Mouse (Mus musculus) brain, adult 2 months (tissue): ENCODE data around the gene Phlda1.
A peak's percentile ranks its signal among the peaks of the same experiment; 100 is the strongest.

Source experiments
- DNase-seq: peaks from one replicate; pipeline ENCODE4 v3.0.0; 2011; ENCODE audit warnings: low read depth, low spot score

Gene Phlda1

GRCm38 (mm10) chr10:111527057-111527456, 21.0 kb downstream of the Phlda1 start:
- DNase-seq, result peak; percentile 94

GRCm38 (mm10) chr10:111527613-111528012, 21.5 kb downstream of the Phlda1 start:
- DNase-seq, result no peak

GRCm38 (mm10) chr10:111528283-111528682, 22.2 kb downstream of the Phlda1 start:
- no peak for DNase-seq

GRCm38 (mm10) chr10:111530398-111530797, 24.3 kb downstream of the Phlda1 start:
- DNase-seq, result no peak

- no peak for DNase-seq
Measured at GRCm38 (mm10) chr10:111534691-111535090, 28.6 kb downstream of the Phlda1 start.

DNA sequence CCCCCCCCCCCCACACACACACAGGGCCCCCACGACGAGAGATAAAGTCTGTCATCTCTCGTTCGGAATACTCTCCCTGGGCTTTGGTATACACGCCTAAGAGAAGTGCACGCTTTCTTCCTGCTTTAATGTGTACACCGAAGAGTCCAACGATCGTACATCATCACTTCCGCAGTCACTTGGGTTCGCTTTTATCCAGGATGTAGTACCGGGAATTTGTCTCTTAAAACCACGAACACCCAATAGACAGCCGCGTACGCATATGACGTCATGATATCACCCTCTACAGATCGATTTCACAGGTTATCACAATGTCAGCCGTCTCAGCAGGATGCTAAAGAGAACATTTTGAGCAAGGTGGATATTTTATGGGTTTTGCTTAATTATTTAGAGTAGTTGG, 31.3 kb downstream of the Phlda1 start:
- DNase-seq, result no peak

- peak; percentile 87 for DNase-seq
Measured at GRCm38 (mm10) chr10:111539724-111540324, 33.7 kb downstream of the Phlda1 start.

- DNase-seq, result no peak
Measured at GRCm38 (mm10) chr10:111540678-111541077, 34.6 kb downstream of the Phlda1 start.

GRCm38 (mm10) chr10:111543106-111543505, 37.0 kb downstream of the Phlda1 start:
- DNase-seq, result peak; percentile 60

- peak; percentile 39 for DNase-seq
Measured at GRCm38 (mm10) chr10:111543781-111544260, 37.7 kb downstream of the Phlda1 start.

DNA sequence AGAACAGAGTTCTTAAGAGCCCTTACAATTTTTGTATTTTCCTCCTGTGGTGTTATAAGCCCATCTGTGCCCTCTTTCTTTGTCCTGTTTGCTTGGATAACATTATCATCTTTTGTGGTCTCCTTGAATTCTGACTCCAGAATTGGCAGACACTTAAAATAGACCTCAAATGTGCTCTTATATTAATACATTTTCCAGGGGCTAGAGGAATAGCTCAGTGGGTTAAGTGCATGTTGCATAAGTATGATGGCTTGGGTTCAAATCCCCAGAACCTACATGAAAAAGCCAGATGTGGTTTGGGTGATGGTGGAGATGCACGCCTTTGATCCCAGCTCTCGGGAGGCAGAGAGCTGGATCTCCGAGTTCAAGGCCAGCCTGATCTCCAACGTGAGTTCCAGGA, 38.2 kb downstream of the Phlda1 start:
- no peak for DNase-seq

DNA sequence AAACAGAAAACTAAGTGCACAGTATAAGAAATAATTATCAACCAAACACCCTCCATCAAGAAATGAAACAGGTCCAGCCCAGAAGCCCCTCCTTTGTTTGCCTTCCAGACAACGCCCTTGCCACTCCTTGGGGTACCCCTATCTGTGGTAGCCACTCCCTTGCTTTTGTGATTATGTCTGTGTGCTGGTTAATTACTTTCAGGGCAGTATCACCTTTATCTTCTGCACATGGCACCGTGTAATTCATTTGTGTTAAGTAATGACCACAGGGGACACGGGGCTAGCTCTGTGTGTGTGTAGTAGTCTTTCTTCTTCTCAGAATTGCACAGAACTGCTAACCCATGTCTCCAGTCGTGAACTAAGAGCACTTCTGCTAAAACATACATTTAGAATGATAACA, 39.6 kb downstream of the Phlda1 start:
- DNase-seq, result no peak

DNA sequence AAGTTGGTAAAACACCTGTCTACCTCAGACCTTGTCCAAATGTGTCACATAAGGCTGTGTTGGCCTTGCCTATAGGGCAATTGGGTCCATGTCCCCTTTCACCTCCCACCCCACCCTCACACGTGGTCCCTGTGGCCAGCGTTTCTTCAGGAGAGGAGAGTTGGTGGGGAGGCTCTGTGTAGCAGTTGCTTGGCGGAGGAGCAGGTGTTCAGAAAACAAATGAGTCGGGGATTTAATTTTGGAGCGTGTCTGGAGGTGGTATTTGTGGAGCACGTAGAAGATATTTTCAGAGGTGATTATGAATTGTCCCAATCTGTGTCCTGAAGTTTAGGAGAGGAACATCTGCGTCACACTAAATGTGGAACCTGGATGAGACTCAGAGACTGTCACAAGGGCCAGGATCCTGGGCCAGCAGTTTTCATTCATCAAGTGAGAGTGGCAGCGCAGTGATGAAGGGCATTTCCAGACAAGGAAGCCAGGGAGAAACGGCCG, 41.8 kb downstream of the Phlda1 start:
- DNase-seq, result peak; percentile 76

DNA sequence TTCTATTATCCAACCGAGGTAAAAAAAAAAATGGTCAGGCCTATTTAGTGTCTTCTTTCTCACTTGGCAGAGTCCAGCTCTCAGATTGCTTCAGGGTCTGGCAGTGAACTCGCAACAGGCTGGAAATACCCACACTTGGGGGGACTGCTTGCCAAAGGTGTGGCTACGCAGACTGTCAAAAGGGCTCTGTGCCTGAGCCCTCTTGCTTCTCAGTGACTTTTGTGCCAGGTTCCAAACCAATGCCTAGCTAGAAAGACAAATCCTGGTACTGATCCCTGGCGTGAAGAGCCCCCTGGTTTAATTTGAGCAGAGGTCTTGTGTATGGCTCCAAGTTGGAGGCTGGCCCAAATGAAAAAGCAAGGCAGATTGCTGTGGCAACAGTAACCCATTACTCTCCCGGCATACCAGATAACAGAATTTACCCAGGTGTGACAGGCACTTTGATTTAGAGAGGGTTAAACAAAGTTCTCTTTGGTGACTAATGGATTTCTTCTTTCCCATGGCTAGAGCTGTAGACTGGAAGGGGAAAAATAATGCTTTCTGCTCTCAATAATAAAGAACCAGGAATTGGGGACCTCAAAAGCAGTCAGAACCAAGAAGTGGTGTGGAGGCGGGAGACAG, 44.1 kb downstream of the Phlda1 start:
- DNase-seq, result peak; percentile 40

DNA sequence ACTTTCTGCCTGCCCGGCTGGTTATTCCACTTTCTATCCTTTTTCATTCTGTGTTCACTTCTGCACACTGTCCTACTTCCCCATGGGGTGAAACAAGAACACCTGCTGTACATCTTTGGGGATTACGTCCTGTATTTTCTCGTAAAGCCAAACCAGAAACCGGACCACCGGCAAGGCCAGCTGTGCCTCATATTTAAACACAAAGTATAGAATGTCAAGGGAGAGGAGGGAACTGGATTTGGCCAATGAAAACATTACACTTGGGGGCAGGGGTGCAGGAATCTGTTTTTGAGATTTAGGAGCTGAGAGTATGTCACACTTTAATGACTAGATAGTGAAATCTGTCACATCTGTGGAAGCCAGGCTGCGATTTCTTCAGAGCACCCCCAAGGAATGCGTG, 47.6 kb downstream of the Phlda1 start:
- no peak for DNase-seq

DNA sequence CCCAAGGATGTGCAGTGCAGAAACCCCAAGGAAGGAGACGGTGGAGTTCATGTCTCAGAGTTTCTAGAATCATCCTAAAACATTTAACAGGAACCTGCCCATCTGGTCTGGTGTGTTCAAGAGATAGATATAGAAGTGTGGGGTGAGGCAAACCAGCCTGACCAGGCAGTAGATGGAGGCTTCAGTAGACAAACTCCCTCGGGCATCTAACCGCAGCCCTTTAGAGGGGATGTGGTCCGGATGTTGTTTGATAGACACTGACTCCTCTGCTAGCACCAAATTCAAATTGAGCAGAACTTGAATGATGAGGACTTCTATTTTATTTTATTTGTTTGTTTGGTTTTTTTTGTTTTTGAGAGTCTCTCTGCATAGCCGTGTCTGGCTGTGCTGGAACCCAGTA, 48.6 kb downstream of the Phlda1 start:
- DNase-seq, result no peak

GRCm38 (mm10) chr10:111558211-111558610, 52.1 kb downstream of the Phlda1 start:
- DNase-seq, result no peak
